Mouse (Mus musculus): Measurements from ENCODE around the gene Gm6793. TPM values are rescaled to one million over a fixed set of nuclear protein-coding genes. Genes with fewer than 3 reads are reported as not detected.

The Gm6793 gene
- polyA plus RNA-seq, 1 experiment from 2014 or later, result 0.53 TPM

- DNase-seq (ENCODE audit: low spot score), result peak; percentile 87
These were observed 24.9 kb downstream of the Gm6793 start for GRCm38 (mm10) chr8:111989911-111990310.

- DNase-seq (ENCODE audit: low spot score), result no peak
These were observed 30.3 kb downstream of the Gm6793 start for GRCm38 (mm10) chr8:111984511-111984910.

- peak; percentile 40 for DNase-seq (ENCODE audit: low spot score)
These were observed 32.7 kb downstream of the Gm6793 start for GRCm38 (mm10) chr8:111982116-111982515.

GRCm38 (mm10) chr8:111978147-111978546 is 36.7 kb downstream of the Gm6793 start:
- no peak for DNase-seq (ENCODE audit: low spot score)

- peak; percentile 72 for DNase-seq (ENCODE audit: low spot score)
These were observed 38.5 kb downstream of the Gm6793 start for GRCm38 (mm10) chr8:111976326-111976725.

- DNase-seq (ENCODE audit: low spot score), result no peak
These were observed 39.1 kb downstream of the Gm6793 start for GRCm38 (mm10) chr8:111975706-111976105.

- no peak for DNase-seq (ENCODE audit: low spot score)
These were observed 40.7 kb downstream of the Gm6793 start for GRCm38 (mm10) chr8:111974138-111974537.

- no peak for DNase-seq (ENCODE audit: low spot score)
These were observed 45.8 kb downstream of the Gm6793 start for GRCm38 (mm10) chr8:111968991-111969390.

- no peak for DNase-seq (ENCODE audit: low spot score)
These were observed 46.3 kb downstream of the Gm6793 start for GRCm38 (mm10) chr8:111968541-111968940.

GRCm38 (mm10) chr8:111967246-111967870 is 47.5 kb downstream of the Gm6793 start:
- DNase-seq (ENCODE audit: low spot score), result no peak

GRCm38 (mm10) chr8:111964849-111965561 is 49.8 kb downstream of the Gm6793 start:
- no peak for DNase-seq (ENCODE audit: low spot score)

- DNase-seq (ENCODE audit: low spot score), result no peak
These were observed 50.5 kb downstream of the Gm6793 start for GRCm38 (mm10) chr8:111964351-111964750.

- DNase-seq (ENCODE audit: low spot score), result no peak
These were observed 51.3 kb downstream of the Gm6793 start for GRCm38 (mm10) chr8:111963546-111963945.

Other genes with a start within 250 kb of the Gm6793 start
- gene Cfdp1, start 160.7 kb downstream of the Gm6793 start, polyA plus RNA-seq (2015; fragmentation: Nextera tagmentation; extraction: Ambion mirVana), result 105 and 119 TPM in 2 replicates
- 5.2 and 6.1 TPM in 2 replicates for gene Tmem170, start 138.3 kb downstream of the Gm6793 start, polyA plus RNA-seq (2015; fragmentation: Nextera tagmentation; extraction: Ambion mirVana)
- gene Chst5, start 104.6 kb downstream of the Gm6793 start, polyA plus RNA-seq (2015; fragmentation: Nextera tagmentation; extraction: Ambion mirVana), result 0.09 and 0.27 TPM in 2 replicates
- gene Tmem231, start 81.2 kb downstream of the Gm6793 start, polyA plus RNA-seq (2015; fragmentation: Nextera tagmentation; extraction: Ambion mirVana), result 1.5 and 2.2 TPM in 2 replicates
- gene Gabarapl2, start 74.3 kb downstream of the Gm6793 start, polyA plus RNA-seq (2015; fragmentation: Nextera tagmentation; extraction: Ambion mirVana), result 278 and 281 TPM in 2 replicates
- 4.6 and 5.4 TPM in 2 replicates for gene Adat1, start 22.7 kb downstream of the Gm6793 start, polyA plus RNA-seq (2015; fragmentation: Nextera tagmentation; extraction: Ambion mirVana)
- 169 and 186 TPM in 2 replicates for gene Kars, start 3.7 kb downstream of the Gm6793 start, polyA plus RNA-seq (2015; fragmentation: Nextera tagmentation; extraction: Ambion mirVana)
- gene Terf2ip, start 3.6 kb downstream of the Gm6793 start, polyA plus RNA-seq (2015; fragmentation: Nextera tagmentation; extraction: Ambion mirVana), result 12.8 and 16.8 TPM in 2 replicates

All from thymus, postnatal 0 days (tissue).